Mouse (Mus musculus) heart, embryonic 15.5 days (tissue): ENCODE measurements at regions not wholly inside any gene's neighbourhood (a gene's known extent, or its start where the extent isn't known, plus 50 kb on each side); places are given as distances from the start of the nearest gene placed in this dataset.
"Not testable (repeated sequence)": the region's sequence is repeated elsewhere in the genome, so short reads cannot be mapped to it uniquely, and the experiment has no call there.

ENCODE experiments used
- ATAC-seq: fragments of 200-750 bp; cut with Nextera tagmentation; replicated peaks from 2 replicates; pipeline ENCODE4 v1.8.0; 2017; ENCODE audit warnings: low read depth, moderate TSS enrichment; ENCODE audit not compliant: insufficient number of reproducible peaks, insufficient read depth, low FRiP score
- H3K27ac ChIP-seq: fragments of 300-500 bp; sonication (generic); 2 replicates; pipeline ENCODE4 v1.5.1; 2015; ENCODE audit warnings: mild to moderate bottlenecking, inconsistent platforms
- H3K27me3 ChIP-seq: fragments of 300-500 bp; sonication (generic); 2 replicates; pipeline ENCODE4 v1.6.1; 2015; ENCODE audit warnings: inconsistent platforms
- H3K36me3 ChIP-seq: fragments of 300-500 bp; sonication (generic); 2 replicates; pipeline ENCODE4 v1.6.1; 2015; ENCODE audit warnings: mild to moderate bottlenecking, inconsistent platforms
- H3K4me1 ChIP-seq: fragments of 300-500 bp; sonication (generic); replicated peaks from 2 replicates; pipeline ENCODE4 v1.6.1; 2015; ENCODE audit warnings: inconsistent platforms
- H3K4me2 ChIP-seq: fragments of 300-500 bp; sonication (generic); 2 replicates; pipeline ENCODE4 v1.6.1; 2015; ENCODE audit warnings: inconsistent platforms, mild to moderate bottlenecking, moderate library complexity
- H3K4me3 ChIP-seq: fragments of 300-500 bp; sonication (generic); 2 replicates; pipeline ENCODE4 v1.5.1; 2015; ENCODE audit warnings: mild to moderate bottlenecking, inconsistent platforms
- H3K9ac ChIP-seq: fragments of 300-500 bp; sonication (generic); 2 replicates; pipeline ENCODE4 v1.6.1; 2015; ENCODE audit warnings: mild to moderate bottlenecking, inconsistent platforms
- H3K9me3 ChIP-seq: fragments of 300-500 bp; sonication (generic); replicated peaks from 2 replicates; pipeline ENCODE4 v1.6.1; 2016; ENCODE audit warnings: inconsistent platforms
- WGBS: fragments of 180-500 bp; shearing (Covaris S2); methylation state at CpG from one replicate; pipeline ENCODE4 v1.1.7; 2015; ENCODE audit warnings: mixed read lengths; 5-methylcytosine and 5-hydroxymethylcytosine counted together

DNA sequence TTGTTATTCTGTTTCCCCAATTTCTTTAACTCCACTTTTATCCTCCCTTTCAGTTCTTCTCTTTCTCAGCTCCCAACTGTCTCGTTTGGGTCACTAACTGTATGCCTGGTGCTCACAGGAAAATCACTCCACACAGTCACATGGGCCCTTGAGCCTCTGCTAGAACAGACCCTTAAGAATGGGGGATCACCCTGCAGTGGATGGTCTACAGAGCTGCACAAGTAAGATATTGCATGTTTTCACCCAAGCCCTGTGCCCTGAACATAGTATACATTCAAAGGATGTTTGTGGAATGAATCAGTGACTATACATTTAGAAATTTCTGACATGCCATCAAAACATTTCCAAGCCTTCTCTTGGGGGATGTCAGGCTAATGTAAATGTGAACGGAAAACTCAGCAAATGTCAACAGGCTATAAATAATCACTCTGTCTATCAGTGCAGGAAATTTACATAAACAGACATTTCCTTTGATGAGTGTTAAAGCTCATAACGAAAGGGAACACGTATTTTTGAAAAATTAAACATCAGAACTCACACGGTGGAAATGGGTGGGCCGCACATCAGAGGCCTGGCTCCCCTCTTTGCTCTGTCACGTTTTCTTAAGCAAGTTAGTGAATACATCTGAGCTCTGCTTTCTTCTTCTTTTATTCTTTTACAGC is 297.4 kb downstream of the Samd5 start:
- WGBS: 46% methylated on average over 7 of the region's 7 CpGs
- no peak for ATAC-seq
- no peak overlapping the region for H3K9ac ChIP-seq
- H3K36me3 ChIP-seq: no peaks in the 10 kb centered on the region
- H3K27ac ChIP-seq: no peak overlapping the region
- H3K4me1 ChIP-seq: no peaks in the 10 kb centered on the region
- H3K9me3 ChIP-seq: no peaks in the 10 kb centered on the region
- H3K4me2 ChIP-seq: no peak overlapping the region
- H3K4me3 ChIP-seq: no peak overlapping the region
- no peaks in the 10 kb centered on the region for H3K27me3 ChIP-seq

DNA sequence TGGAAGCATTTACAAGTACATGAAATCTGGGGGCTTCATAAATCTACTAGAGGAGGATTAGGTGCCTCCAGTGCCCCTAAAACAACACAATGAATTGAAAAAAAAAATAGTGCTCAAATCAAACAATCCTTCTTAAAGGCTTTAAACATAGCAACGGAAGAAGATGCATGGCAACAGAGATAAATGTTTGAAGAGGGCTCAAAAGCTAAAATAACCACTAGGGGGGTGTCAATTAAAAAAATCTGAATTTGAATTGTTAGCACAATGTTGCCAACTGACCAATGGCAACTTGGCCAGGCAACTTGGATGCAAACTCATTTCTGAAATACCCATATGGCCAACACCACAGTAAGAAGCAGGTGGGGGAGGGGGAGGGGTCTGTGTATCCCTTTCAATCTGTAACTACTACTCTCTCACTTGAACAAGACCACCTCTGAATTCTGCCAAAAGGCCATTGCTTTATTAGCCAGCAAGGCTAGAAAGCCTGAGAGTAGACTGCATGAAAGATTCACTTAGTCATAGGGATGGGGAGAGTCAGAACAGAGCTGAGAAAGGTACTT is 312.6 kb downstream of the Samd5 start:
- H3K4me2 ChIP-seq: no peak overlapping the region
- no peaks in the 10 kb centered on the region for H3K27me3 ChIP-seq
- WGBS: 67% methylated on average over 1 of the region's 1 CpGs
- no peak overlapping the region for H3K27ac ChIP-seq
- ATAC-seq: no peak
- no peaks in the 10 kb centered on the region for H3K4me1 ChIP-seq
- no peaks in the 10 kb centered on the region for H3K36me3 ChIP-seq
- no peaks in the 10 kb centered on the region for H3K9me3 ChIP-seq
- no peak overlapping the region for H3K4me3 ChIP-seq
- H3K9ac ChIP-seq: no peak overlapping the region

DNA sequence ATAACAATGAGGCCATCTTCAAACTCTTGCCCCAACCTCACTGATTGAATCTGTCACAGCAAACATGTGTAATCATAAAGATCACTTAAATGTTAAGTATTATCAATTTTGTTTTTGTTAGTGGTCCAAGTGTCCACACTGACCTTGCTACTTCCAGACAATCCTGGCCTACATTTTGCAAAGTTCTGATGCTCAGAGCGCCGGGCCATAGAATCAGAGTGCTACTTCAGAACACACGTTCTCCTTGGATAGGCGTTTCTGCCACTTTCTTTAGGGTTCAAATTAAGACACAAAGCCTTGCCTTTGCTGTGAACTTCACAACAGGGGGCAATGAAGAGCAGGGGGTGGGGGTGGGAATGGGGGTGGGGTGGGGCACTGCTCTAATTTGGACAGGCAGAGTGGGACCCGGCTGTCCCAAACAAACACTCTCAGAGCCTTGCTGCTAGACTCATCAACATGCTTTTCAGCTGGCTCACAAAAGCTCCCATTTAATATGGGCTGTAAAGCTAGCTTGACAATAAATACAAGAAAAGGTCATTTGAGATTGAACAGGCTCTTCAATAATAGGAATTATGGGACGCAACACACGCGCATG is 336.7 kb downstream of the Samd5 start:
- ATAC-seq: no peak
- Histone ChIP-seq H3K4me3 (no peak overlapping the region), H3K27ac (no peak overlapping the region)

DNA sequence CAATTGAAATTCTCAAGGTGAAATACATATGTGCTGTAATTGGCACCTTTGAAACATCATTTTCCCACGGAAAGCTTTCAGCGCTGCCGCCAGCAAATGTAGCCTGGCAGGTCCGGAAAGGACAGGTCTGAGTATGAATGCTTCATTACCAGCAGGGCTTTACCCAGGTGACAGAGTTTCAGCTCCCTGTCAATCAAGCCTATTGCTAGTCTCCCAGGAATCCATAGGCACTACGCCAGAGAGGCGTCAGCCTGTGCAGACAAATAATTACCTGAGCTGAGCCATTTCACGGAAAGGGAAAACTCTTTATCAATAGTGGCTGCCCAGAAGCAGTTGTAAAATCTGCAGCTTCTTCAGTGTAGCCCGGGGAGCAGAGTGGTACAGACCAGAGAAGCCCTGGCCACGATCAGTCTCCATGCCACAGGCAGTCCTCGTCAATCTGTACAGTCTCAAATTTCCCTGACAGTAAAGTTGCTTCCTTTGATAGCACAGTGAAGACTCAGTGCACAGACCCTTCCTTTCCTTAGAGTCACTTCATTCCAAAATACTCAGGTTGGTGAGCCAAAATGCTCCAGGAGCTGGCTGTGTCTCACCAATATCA is 340.7 kb downstream of the Samd5 start:
- H3K4me2 ChIP-seq: no peak overlapping the region
- ATAC-seq: no peak
- WGBS: 68% methylated on average over 10 of the region's 10 CpGs
- no peaks in the 10 kb centered on the region for H3K4me1 ChIP-seq
- H3K9me3 ChIP-seq: no peaks in the 10 kb centered on the region
- no peak overlapping the region for H3K9ac ChIP-seq
- no peak overlapping the region for H3K4me3 ChIP-seq
- H3K27ac ChIP-seq: no peak overlapping the region
- no peaks in the 10 kb centered on the region for H3K27me3 ChIP-seq
- H3K36me3 ChIP-seq: no peaks in the 10 kb centered on the region

More for the DNA sequence above, 336.7 kb downstream of the Samd5 start:
- Histone ChIP-seq H3K36me3 (no peaks in the 10 kb centered on the region), H3K4me2 (no peak overlapping the region), H3K4me1 (no peaks in the 10 kb centered on the region), H3K27me3 (no peaks in the 10 kb centered on the region), H3K9me3 (no peaks in the 10 kb centered on the region), H3K9ac (no peak overlapping the region)
- 79% methylated on average over 8 of the region's 8 CpGs for WGBS

DNA sequence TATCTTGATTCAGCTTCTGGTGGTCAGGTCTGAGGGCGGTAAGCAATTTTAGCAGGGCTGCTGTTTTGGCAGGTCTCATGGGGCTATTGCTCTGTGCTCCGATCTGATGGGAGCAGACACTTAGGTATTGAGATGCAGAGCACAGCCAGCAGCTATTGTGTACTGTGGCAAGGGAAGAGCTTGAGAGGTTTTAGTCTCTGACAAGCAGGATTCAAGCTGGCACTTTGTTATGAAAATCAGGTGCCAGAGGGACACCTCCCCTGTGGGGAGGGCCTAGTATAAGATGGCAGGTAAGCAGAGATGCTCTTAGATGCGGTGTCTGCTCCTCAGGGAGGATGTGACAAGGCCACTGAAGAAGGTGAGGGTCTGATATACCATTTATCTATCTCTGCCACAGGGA is 343.3 kb downstream of the Samd5 start:
- Histone ChIP-seq H3K27ac (no peak overlapping the region), H3K9me3 (no peaks in the 10 kb centered on the region), H3K4me1 (no peaks in the 10 kb centered on the region), H3K36me3 (no peaks in the 10 kb centered on the region), H3K4me2 (no peak overlapping the region), H3K4me3 (no peak overlapping the region), H3K9ac (no peak overlapping the region), H3K27me3 (no peaks in the 10 kb centered on the region)
- ATAC-seq: no peak
- WGBS: 55% methylated on average over 3 of the region's 3 CpGs

DNA sequence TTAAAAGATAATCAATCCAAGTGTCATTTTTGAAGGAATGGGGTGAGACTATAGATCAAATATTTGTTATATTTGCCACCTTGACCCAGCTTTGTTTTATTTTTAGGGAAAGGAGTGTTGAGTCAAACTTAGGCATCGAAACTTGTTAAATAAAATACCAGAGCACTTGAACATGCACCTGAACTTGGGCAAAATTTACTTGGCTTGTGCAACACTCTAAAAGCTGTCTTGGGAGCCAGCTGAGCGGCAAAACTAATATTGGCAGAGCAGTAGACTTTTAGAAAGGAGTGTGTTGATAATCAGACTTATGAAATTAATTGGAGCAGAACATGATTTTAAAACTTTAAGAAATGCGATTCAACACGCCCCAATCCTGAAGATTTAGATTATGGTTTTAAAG is 346.7 kb downstream of the Samd5 start:
- Histone ChIP-seq H3K36me3 (no peaks in the 10 kb centered on the region), H3K4me3 (no peak overlapping the region), H3K9ac (no peak overlapping the region), H3K27me3 (no peaks in the 10 kb centered on the region), H3K27ac (no peak overlapping the region), H3K4me1 (no peaks in the 10 kb centered on the region), H3K9me3 (no peaks in the 10 kb centered on the region), H3K4me2 (no peak overlapping the region)
- no peak for ATAC-seq
- 85% methylated on average over 4 of the region's 4 CpGs for WGBS

DNA sequence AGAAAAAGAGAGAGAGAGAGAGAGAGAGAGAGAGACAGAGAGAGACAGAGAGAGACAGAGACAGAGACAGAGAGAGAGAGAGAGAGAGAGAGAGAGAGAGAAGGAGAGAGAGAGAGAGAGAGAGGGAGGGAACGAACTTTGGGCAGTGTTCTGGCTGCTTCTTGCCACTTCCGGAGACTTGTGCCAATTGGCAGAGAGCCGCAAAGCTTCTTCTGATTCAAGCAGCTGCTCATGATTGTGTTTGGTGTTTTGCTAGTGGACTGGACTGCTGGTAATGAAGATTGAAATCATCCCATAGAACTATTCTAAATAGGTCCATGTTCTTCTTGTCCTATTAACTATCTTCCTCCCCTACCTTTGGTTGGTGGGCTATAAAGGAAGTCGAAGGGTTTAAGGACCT is 347.1 kb downstream of the Samd5 start:
- ATAC-seq, H3K9me3 ChIP-seq, H3K4me1 ChIP-seq, H3K4me3 ChIP-seq, H3K27me3 ChIP-seq, H3K4me2 ChIP-seq, H3K36me3 ChIP-seq, H3K27ac ChIP-seq, H3K9ac ChIP-seq: not testable (repeated sequence)
- 72% methylated on average over 4 of the region's 4 CpGs for WGBS

DNA sequence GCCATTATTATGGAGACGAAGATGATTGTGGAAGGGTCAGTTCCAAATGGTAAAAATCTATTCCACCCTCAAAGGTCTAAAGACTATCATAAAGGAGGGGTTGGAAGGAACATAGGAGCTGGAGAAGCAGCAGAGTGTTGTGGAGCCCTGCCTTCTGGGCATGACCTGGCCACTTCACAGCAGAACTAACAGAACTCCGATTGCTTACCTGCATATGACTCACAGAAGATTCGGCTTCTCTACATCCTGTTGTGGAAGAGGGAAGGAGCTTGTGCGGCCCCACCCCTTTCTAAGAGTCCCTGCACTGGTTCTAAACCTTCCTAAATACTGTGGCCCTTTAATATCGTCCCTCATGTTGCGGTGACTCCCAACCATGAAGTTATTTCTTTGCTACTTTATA is 362.7 kb downstream of the Samd5 start:
- Histone ChIP-seq H3K9ac (no peak overlapping the region), H3K36me3 (no peaks in the 10 kb centered on the region), H3K27ac (no peak overlapping the region), H3K9me3 (no peaks in the 10 kb centered on the region), H3K4me2 (no peak overlapping the region), H3K4me3 (no peak overlapping the region), H3K27me3 (no peaks in the 10 kb centered on the region), H3K4me1 (0 out of 2 replicates have a peak, but pooled peaks cover 5% of the 10 kb centered on the region)
- no peak for ATAC-seq
- WGBS: 88% methylated on average over 6 of the region's 6 CpGs

DNA sequence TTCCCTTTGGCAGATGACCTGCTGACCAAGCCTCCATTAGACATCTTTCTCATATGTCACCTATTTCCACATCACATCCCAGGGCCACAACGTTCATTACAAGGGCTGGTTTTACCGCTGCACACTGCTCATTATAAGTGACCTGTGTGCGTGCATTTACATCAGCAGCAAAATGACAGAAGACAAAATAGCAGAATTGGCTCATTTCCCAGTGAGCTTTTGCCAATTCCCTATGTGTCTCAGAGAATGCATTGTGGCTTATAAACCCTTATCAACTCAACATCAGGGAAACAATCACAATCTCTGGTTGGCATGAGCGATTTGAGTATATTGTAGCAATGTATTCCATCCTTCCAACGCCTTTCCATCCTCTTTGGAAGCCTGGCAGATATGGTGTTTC is 364.7 kb downstream of the Samd5 start:
- no peak overlapping the region for H3K9ac ChIP-seq
- WGBS: 57% methylated on average over 5 of the region's 5 CpGs
- H3K27me3 ChIP-seq: no peaks in the 10 kb centered on the region
- H3K4me3 ChIP-seq: no peak overlapping the region
- no peak overlapping the region for H3K27ac ChIP-seq
- no peak overlapping the region for H3K4me2 ChIP-seq
- ATAC-seq: no peak
- 0 out of 2 replicates have a peak, but pooled peaks cover 5% of the 10 kb centered on the region for H3K4me1 ChIP-seq
- no peaks in the 10 kb centered on the region for H3K36me3 ChIP-seq
- H3K9me3 ChIP-seq: no peaks in the 10 kb centered on the region

DNA sequence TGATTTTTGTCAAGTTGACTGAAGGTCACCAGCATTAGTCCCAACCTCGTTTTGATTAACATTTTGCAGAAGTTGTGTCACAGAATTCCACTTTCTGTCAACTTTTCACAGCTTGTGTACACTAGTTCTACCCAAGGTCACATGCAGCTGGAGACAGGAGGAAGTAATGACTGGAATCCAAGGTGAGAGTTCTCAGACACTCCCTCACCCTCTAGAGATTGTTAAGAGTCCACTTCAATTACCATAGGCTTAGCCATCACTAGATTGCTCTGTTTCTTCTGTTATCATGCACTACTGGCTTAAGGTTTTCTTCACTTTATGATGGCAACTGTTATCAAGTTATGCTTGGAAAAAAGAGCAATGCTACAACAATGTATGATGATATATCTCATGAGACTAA is 379.0 kb downstream of the Samd5 start:
- H3K4me3 ChIP-seq: no peak overlapping the region
- H3K9me3 ChIP-seq: no peaks in the 10 kb centered on the region
- 50% methylated on average over 1 of the region's 1 CpGs for WGBS
- H3K4me2 ChIP-seq: no peak overlapping the region
- no peaks in the 10 kb centered on the region for H3K4me1 ChIP-seq
- H3K36me3 ChIP-seq: no peaks in the 10 kb centered on the region
- no peak for ATAC-seq
- no peak overlapping the region for H3K9ac ChIP-seq
- no peak overlapping the region for H3K27ac ChIP-seq
- no peaks in the 10 kb centered on the region for H3K27me3 ChIP-seq

DNA sequence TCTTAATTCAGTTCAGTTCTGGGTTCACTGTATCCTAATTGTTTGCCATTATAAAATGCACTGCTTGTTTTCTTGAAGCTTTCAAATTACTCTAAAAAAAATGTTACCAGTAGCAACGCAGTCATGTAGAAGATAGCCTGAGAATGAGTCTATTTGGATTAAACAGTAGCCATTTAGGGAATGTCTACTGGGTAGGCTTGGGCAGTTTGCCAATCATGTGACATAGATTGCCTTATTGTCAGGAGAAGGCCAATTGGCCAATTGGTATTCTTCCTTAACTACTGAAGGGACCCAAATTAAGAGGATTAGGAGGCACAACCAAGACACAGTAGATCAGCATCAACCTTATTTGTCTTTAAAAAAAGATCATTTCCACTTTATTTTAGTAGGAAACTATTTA is 379.7 kb downstream of the Samd5 start:
- Histone ChIP-seq H3K4me2 (no peak overlapping the region), H3K27me3 (no peaks in the 10 kb centered on the region), H3K36me3 (no peaks in the 10 kb centered on the region), H3K4me3 (no peak overlapping the region), H3K9me3 (no peaks in the 10 kb centered on the region), H3K9ac (no peak overlapping the region), H3K4me1 (no peaks in the 10 kb centered on the region), H3K27ac (no peak overlapping the region)
- WGBS: 77% methylated on average over 1 of the region's 1 CpGs
- ATAC-seq: no peak

DNA sequence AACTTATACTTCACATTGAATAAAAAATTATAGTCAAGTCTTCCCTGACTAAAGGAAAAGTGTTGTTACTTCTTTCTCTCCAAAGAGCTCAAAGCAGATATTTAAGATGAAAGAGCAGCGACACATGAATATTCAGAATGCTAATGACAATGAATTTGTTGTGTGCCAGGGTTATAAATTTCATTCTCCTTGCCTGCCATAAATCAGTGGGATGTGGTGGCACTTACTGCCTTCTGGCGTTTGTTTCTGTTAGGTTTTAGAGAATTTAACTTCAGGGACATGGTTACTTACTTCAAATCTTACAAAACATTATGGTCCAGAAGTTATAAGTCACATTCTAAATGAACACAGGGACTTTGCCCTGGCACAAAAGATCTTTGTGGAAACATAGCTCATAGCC is 380.4 kb downstream of the Samd5 start:
- no peak overlapping the region for H3K27ac ChIP-seq
- ATAC-seq: no peak
- H3K27me3 ChIP-seq: no peaks in the 10 kb centered on the region
- no peak overlapping the region for H3K9ac ChIP-seq
- no peak overlapping the region for H3K4me3 ChIP-seq
- H3K36me3 ChIP-seq: no peaks in the 10 kb centered on the region
- no peaks in the 10 kb centered on the region for H3K4me1 ChIP-seq
- H3K9me3 ChIP-seq: no peaks in the 10 kb centered on the region
- no peak overlapping the region for H3K4me2 ChIP-seq
- 85% methylated on average over 2 of the region's 2 CpGs for WGBS
